Mouse (Mus musculus): Measurements from ENCODE around the gene 3100002H09Rik. TPM values are rescaled to one million over a fixed set of nuclear protein-coding genes. Genes with fewer than 3 reads are reported as not detected.

Gene 3100002H09Rik
- total RNA-seq, 2 experiments from 2014 or later = 0.99 to 1.5 TPM

Other genes starting within 250 kb of the 3100002H09Rik start
- 10 to 100 TPM; 42.4 to 52.0 TPM for gene Pou3f1, start 46.0 kb upstream of the 3100002H09Rik start, total RNA-seq (2021)
- gene Utp11, start 82.8 kb upstream of the 3100002H09Rik start, total RNA-seq (2021) = 10 to 100 TPM; 16.5 to 20.2 TPM
- gene Fhl3, start 89.9 kb upstream of the 3100002H09Rik start, total RNA-seq (2021) = 1 to 10 TPM; 4.3 to 4.9 TPM
- 10 to 100 TPM; 45.9 to 47.3 TPM for gene Sf3a3, start 104.0 kb upstream of the 3100002H09Rik start, total RNA-seq (2021)
- 10 to 100 TPM; 30.4 to 33.6 TPM for gene Inpp5b, start 131.0 kb upstream of the 3100002H09Rik start, total RNA-seq (2021)
- gene Mtf1, start 191.3 kb upstream of the 3100002H09Rik start, total RNA-seq (2021) = 10 to 100 TPM; 25.0 to 27.2 TPM
- gene Yrdc, start 239.9 kb upstream of the 3100002H09Rik start, total RNA-seq (2021) = 10 to 100 TPM; 40.6 to 45.8 TPM
- gene 1110065P20Rik, start 240.4 kb upstream of the 3100002H09Rik start, total RNA-seq (2021) = 10 to 100 TPM; 74.1 to 75.1 TPM

Measured in left cerebral cortex, postnatal 4 days (tissue).